Mouse (Mus musculus) hindbrain, embryonic 13.5 days (tissue): Measurements from ENCODE around the gene Gdpgp1. TPM values are rescaled to one million over a fixed set of nuclear protein-coding genes. Genes with fewer than 3 reads are reported as not detected.
A peak's percentile ranks its signal among the peaks of the same experiment; 100 is the strongest.

ENCODE experiments used
- ATAC-seq: fragments of 200-750 bp; cut with Nextera tagmentation; 2 replicates; pipeline ENCODE4 v1.8.0; 2017; ENCODE audit warnings: moderate TSS enrichment; ENCODE audit not compliant: low FRiP score
- H3K27ac ChIP-seq: fragments of 300-500 bp; sonication (generic); 2 replicates; pipeline ENCODE4 v1.5.1; 2015; ENCODE audit warnings: inconsistent platforms, mild to moderate bottlenecking, moderate library complexity
- H3K27me3 ChIP-seq: fragments of 300-500 bp; sonication (generic); 2 replicates; pipeline ENCODE4 v1.6.1; 2015; ENCODE audit warnings: mild to moderate bottlenecking, inconsistent platforms
- H3K36me3 ChIP-seq: fragments of 300-500 bp; sonication (generic); 2 replicates; pipeline ENCODE4 v1.6.1; 2015; ENCODE audit warnings: mild to moderate bottlenecking, inconsistent platforms
- H3K4me1 ChIP-seq: fragments of 300-500 bp; sonication (generic); replicated peaks from 2 replicates; pipeline ENCODE4 v1.6.1; 2015; ENCODE audit warnings: inconsistent platforms
- H3K4me2 ChIP-seq: fragments of 300-500 bp; sonication (generic); 2 replicates; pipeline ENCODE4 v1.6.1; 2015; ENCODE audit warnings: inconsistent platforms, mild to moderate bottlenecking, moderate library complexity
- H3K4me3 ChIP-seq: fragments of 300-500 bp; sonication (generic); 2 replicates; pipeline ENCODE4 v1.5.1; 2015; ENCODE audit warnings: mild to moderate bottlenecking, inconsistent platforms
- H3K9ac ChIP-seq: fragments of 300-500 bp; sonication (generic); 2 replicates; pipeline ENCODE4 v1.6.1; 2015; ENCODE audit warnings: mild to moderate bottlenecking, inconsistent platforms
- H3K9me3 ChIP-seq: fragments of 300-500 bp; sonication (generic); 2 replicates; pipeline ENCODE4 v1.6.1; 2016; ENCODE audit warnings: inconsistent platforms
- WGBS: fragments of 180-500 bp; shearing (Covaris S2); methylation state at CpG from one replicate; pipeline ENCODE4 v1.1.7; 2015; 5-methylcytosine and 5-hydroxymethylcytosine counted together
- polyA plus RNA-seq: library from polyadenylated mRNA; unstranded; fragments of >200 nt; fragmentation: Nextera tagmentation; extraction: Ambion mirVana; gene quantifications from 2 replicates; pipeline ENCODE4 v1.2.1, GENCODE M21; 2015

The Gdpgp1 gene
- polyA plus RNA-seq, 1 experiment from 2014 or later, result 4.1 TPM

DNA sequence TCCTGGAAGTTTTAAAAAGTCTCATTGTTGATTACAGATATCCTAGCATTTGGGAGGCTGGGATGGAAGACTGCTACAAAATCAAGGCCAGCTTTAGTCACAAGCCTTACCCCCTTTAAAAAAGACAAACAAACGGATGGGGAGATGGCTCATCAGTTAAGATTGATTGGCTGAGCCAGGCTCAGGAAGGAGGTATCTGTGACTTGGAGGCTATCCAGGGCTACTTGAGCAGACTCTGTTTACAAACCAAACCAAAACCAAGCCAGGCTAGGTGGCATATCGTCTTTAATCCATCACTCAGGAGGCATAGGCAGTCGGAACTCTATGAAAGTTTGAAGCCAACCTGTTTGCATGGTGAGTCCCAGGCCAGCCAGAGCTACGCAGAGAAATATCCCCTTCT is 9.0 kb downstream of the Gdpgp1 start:
- Histone ChIP-seq H3K4me2 (no peak overlapping the region), H3K27ac (no peak overlapping the region), H3K36me3 (peaks cover 32% of the 10 kb centered on the region), H3K4me1 (no peaks in the 10 kb centered on the region), H3K9me3 (no peaks in the 10 kb centered on the region), H3K4me3 (no peak overlapping the region), H3K27me3 (no peaks in the 10 kb centered on the region), H3K9ac (no peak overlapping the region)
- no peak for ATAC-seq
- 89% methylated on average over 4 of the region's 4 CpGs for WGBS

DNA sequence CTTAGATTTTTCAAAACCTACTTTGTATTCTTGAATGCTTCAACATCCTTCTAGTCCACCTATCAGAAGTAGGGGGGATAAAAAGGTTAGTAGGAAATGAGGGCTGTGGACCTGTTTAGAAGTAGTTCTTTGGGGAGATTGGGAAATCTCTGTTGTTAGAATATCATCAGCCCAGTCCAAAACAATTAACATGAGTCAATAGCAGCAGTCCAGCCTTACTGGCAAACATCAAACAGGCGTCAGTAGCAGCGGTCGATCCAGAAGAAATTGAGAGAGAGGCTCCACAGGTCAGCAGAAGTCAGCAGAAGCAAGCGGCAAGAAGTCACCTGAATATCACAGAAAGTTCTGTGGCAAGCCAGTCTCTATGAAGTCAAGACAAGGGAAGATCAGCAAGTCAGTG is 12.2 kb downstream of the Gdpgp1 start:
- no peak overlapping the region for H3K27ac ChIP-seq
- no peak overlapping the region for H3K9ac ChIP-seq
- 93% methylated on average over 4 of the region's 4 CpGs for WGBS
- H3K27me3 ChIP-seq, result no peaks in the 10 kb centered on the region
- no peak overlapping the region for H3K4me2 ChIP-seq
- peaks cover 15% of the 10 kb centered on the region for H3K36me3 ChIP-seq
- no peak for ATAC-seq
- no peak overlapping the region for H3K4me3 ChIP-seq
- H3K9me3 ChIP-seq, result no peaks in the 10 kb centered on the region
- H3K4me1 ChIP-seq, result no peaks in the 10 kb centered on the region

DNA sequence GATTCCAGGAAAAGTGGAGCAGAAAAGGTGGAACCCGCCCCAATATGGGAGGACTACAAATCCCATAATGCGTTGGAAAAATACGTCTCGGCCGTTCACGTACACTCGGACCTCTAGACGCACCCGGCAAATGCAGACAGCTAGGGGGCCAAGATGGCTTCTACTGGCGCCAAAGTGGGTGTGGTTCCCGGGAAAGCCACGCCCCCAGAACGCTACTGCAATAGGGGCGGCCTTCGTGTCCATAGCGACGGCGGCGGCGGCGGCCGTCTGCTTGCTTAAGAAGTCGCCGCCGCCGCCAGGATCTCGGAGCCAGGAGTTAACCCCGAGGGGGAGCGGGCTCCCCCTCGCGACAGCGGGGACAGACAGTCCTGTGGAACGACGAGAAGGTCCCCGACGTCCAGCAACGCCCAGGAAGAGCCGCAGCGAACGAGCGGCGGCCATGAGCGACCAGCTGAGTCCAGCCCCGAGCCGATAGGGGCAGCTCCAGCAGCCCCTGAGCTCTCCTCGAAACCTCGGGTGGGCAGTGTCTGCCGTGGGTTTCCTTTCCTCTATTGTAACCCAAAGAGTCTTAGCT is 13.6 kb downstream of the Gdpgp1 start, which contains the start of gene Ttll13:
TSS of gene Ttll13 (plus strand) at position 229 of the 574 bp plus-strand sequence.
- ATAC-seq, result peak; percentile 98
- no peaks in the 10 kb centered on the region for H3K9me3 ChIP-seq
- peaks cover 3% of the 10 kb centered on the region; the same call in 1 of the 2 replicates for H3K36me3 ChIP-seq
- peak within 1 kb of the TSS; percentile 76 for H3K9ac ChIP-seq
- peak within 1 kb of the TSS; percentile 53 for H3K4me2 ChIP-seq
- under 1% methylated on average over 48 of the region's 48 CpGs for WGBS
- H3K27ac ChIP-seq, result peak within 1 kb of the TSS; percentile 94
- H3K4me1 ChIP-seq, result no peaks in the 10 kb centered on the region
- H3K27me3 ChIP-seq, result 0 out of 2 replicates have a peak, but pooled peaks cover 6% of the 10 kb centered on the region
- H3K4me3 ChIP-seq, result peak within 1 kb of the TSS; percentile 57

DNA sequence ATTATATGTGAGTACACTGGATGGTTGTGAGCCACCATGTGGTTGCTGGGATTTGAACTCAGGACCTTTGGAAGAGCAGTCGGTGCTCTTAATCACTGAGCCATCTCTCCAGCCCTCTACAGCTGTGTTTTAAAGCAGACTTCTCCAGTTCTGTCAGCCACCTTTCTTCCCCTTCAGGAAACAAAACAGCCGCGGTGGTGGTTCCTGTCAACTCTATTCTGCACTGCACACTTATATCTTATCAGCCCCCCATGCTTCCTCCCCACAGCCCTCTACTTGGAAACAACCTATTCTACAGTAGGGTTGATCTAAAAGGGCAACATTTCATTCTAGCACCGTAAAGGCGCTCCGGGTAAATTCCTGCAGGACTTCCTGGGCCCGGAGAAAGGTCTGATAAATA is 14.2 kb downstream of the Gdpgp1 start:
- 68% methylated on average over 7 of the region's 7 CpGs for WGBS
- no peaks in the 10 kb centered on the region for H3K36me3 ChIP-seq
- H3K9me3 ChIP-seq, result no peaks in the 10 kb centered on the region
- no peaks in the 10 kb centered on the region for H3K4me1 ChIP-seq
- 0 out of 2 replicates have a peak, but pooled peaks cover 9% of the 10 kb centered on the region for H3K27me3 ChIP-seq
- 0 out of 2 replicates have a peak, but pooled peaks have one; percentile 7 for ATAC-seq
- peak overlapping the region; percentile 53 for H3K4me2 ChIP-seq
- H3K9ac ChIP-seq, result peak overlapping the region; percentile 76; the same call in 1 of the 2 replicates
- H3K27ac ChIP-seq, result peak overlapping the region; percentile 94
- peak overlapping the region; percentile 57 for H3K4me3 ChIP-seq

DNA sequence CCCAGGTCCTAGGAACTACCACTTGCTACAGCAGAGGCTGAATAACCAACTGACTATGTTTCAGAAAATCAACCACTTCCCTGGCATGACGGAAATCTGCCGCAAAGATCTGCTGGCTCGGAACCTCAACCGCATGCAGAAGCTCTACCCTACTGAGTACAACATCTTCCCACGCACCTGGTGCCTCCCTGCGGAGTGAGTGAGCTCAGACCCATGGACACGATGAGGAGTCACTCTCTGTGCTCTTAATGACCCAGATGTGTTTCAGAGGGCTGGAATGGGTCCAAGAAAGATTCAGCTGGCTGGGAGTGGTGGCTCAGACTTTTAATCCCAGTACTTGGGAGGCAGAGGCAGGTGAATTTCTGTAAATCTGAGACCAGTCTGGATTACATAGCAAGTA is 19.8 kb downstream of the Gdpgp1 start:
- no peaks in the 10 kb centered on the region for H3K36me3 ChIP-seq
- 80% methylated on average over 7 of the region's 7 CpGs for WGBS
- H3K27ac ChIP-seq, result no peak overlapping the region
- no peaks in the 10 kb centered on the region for H3K4me1 ChIP-seq
- peaks cover 52% of the 10 kb centered on the region for H3K27me3 ChIP-seq
- H3K9ac ChIP-seq, result no peak overlapping the region
- H3K4me3 ChIP-seq, result no peak overlapping the region
- H3K9me3 ChIP-seq, result no peaks in the 10 kb centered on the region
- H3K4me2 ChIP-seq, result no peak overlapping the region
- no peak for ATAC-seq

DNA sequence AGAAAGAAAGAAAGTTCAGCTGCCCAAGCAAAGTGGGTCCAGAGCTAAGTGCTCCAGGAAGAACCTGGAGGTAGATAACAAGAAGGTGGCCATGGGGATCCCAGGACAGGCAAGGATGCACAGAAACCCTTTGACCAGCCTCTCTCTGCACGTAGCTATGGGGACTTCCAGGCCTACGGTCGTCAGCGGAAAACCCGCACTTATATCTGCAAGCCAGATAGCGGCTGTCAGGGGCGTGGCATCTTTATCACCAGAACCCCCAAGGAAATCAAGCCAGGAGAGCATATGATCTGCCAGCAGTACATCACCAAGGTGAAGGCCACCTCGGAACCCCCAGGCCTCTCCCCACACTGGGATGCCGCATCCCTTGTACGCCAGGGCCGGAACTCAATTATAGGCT is 20.2 kb downstream of the Gdpgp1 start:
- no peak for ATAC-seq
- Histone ChIP-seq H3K4me2 (no peak overlapping the region), H3K9me3 (no peaks in the 10 kb centered on the region), H3K27ac (no peak overlapping the region), H3K27me3 (peaks cover 56% of the 10 kb centered on the region), H3K4me1 (no peaks in the 10 kb centered on the region), H3K36me3 (no peaks in the 10 kb centered on the region), H3K9ac (no peak overlapping the region), H3K4me3 (no peak overlapping the region)
- 90% methylated on average over 11 of the region's 11 CpGs for WGBS

DNA sequence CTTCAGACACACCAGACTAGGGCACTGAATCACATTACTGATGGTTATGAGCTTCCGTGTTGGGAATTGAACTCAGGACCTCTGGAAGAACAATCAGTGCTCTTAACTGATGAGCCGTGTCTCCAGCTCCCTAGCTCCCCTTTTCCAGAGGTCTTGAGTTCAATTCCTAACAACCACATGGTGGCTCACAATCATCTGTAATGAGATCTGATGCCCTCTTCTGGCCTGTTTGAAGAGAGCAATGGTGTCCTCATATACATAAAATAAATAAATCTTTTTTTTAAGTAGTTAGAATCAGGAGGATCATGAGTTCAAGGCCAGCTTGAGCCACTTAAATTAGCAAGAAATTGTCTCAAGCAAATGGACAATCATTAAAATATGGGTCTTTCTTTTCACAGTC is 23.3 kb downstream of the Gdpgp1 start:
- peaks cover 6% of the 10 kb centered on the region; the same call in 1 of the 2 replicates for H3K4me1 ChIP-seq
- H3K9me3 ChIP-seq, result no peaks in the 10 kb centered on the region
- H3K4me2 ChIP-seq, result no peak overlapping the region
- no peak overlapping the region for H3K27ac ChIP-seq
- no peak overlapping the region for H3K9ac ChIP-seq
- WGBS, result 73% methylated on average over 2 of the region's 2 CpGs
- no peak for ATAC-seq
- H3K27me3 ChIP-seq, result peaks cover 76% of the 10 kb centered on the region
- H3K4me3 ChIP-seq, result no peak overlapping the region
- no peaks in the 10 kb centered on the region for H3K36me3 ChIP-seq

DNA sequence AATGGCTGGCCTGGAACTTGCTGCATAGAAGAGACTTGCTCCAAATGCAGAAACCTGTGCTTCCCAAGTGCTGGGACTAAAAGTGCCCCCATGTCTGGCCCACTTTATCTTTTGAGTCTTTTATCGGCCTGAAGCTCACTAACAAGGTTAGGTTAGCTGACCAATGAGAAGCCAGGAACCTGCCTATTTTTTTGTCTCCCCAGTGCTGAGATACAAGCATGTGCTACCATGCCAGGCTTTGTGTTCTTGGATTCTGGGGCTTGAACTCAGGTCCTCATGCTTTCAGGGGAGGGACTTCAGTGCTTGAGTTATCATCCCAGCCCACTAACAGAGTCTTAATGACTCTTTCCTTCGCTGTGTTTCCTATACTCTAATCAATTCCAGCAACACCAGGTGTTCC is 25.0 kb downstream of the Gdpgp1 start:
- H3K27me3 ChIP-seq, result peaks cover 66% of the 10 kb centered on the region
- WGBS, result 64% methylated on average over 2 of the region's 2 CpGs

DNA sequence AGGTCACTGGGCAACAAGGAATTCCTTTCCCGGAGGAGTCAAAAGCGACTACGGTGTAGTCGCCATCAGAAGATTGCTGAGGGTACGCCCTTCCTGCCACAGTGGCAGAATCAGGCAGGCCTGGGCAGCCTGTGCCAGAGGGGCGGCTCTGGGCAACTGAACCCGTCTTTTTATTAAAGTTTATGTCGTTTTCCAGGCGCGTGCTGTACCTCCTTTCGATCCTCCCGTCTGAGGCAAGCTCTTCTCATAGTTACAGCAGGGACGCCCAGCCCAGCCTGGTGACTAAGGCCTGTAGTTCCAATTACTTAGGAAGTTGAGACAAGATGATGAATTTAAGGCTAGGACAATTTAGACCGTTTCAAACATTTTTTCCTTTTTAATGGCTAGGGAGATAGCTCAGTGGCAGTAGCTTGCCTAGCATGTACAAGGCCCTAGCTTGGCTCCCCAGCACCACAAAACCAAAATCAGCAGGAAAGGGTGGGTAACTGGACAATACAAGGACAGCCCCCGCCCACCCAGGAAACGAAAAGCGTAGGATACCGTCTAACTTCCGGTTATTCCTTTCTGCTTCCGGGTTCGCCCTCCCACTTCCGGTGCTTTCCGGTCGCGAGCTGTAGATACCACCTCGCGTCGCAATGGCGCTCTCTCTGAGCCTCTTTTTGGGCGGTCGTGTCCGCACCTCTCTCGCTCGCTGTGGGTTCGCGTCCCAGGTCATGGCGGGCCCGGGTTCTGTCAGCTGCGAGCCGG is 28.1 kb downstream of the Gdpgp1 start, which contains the start of gene Ngrn:
TSS of gene Ngrn (plus strand) at position 591 of the 747 bp plus-strand sequence.
- H3K27ac ChIP-seq, result peak within 1 kb of the TSS; percentile 85
- H3K4me3 ChIP-seq, result peak within 1 kb of the TSS; percentile 90
- H3K36me3 ChIP-seq, result peaks cover 21% of the 10 kb centered on the region
- H3K9ac ChIP-seq, result peak within 1 kb of the TSS; percentile 90
- 26% methylated on average over 40 of the region's 40 CpGs for WGBS
- peaks cover 21% of the 10 kb centered on the region for H3K4me1 ChIP-seq
- H3K4me2 ChIP-seq, result peak within 1 kb of the TSS; percentile 92
- peak; percentile 85 for ATAC-seq
- peaks cover 40% of the 10 kb centered on the region for H3K27me3 ChIP-seq
- no peaks in the 10 kb centered on the region for H3K9me3 ChIP-seq

More for the DNA sequence above, 25.0 kb downstream of the Gdpgp1 start:
- Histone ChIP-seq H3K9ac (no peak overlapping the region), H3K27ac (no peak overlapping the region), H3K4me1 (peaks cover 16% of the 10 kb centered on the region), H3K36me3 (no peaks in the 10 kb centered on the region), H3K4me2 (no peak overlapping the region), H3K4me3 (no peak overlapping the region), H3K9me3 (no peaks in the 10 kb centered on the region)
- no peak for ATAC-seq

DNA sequence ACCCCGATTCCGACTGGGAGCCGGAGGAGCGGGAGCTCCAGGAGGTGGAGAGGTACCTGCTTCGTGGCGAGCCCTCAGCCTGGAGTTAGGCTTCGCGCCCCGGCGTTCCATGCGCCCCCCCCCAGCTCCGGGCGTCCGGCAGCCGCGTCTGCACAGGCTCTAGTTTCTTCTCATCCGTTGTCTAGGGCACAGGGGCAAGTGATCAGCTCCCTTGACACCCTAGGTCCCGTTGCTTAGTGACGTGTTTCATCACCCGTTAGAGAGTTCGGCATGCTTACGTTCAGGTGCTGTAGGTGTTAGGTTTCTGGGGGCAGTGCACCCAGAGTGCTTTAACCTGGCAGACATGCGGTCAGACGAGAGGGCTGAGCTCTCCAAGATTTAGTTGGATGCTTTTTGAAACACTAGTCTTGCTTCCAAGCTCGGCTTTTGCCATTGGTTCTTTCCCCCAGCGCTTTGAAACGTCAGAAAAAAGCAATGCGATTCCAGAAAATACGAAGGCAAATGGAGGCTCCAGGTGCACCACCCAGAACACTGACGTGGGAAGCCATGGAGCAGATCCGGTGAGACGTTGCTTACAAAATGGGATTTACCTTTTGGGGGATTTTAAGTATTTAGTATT is 28.8 kb downstream of the Gdpgp1 start:
- peak overlapping the region; percentile 92 for H3K4me2 ChIP-seq
- WGBS, result 1% methylated on average over 32 of the region's 32 CpGs
- ATAC-seq, result peak; percentile 72

DNA sequence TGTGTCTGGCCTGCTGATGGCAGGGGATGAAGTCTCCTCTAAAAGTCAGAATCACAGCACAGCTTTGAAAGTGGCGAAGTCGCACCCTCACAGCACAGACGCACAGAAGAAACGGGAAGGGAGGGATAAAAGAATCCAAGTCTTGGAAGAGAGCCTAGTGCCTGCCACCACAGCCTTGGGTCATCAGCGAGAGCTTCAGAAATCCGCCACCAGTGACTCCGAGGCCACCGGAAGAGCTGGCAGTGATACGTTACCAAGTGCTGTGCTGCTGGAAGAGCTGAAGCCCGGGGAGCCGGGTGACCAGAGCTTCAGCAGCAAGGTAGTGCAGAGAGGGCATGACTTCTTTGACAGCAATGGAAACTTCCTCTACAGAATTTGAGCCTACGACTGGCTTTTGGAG is 31.9 kb downstream of the Gdpgp1 start:
- Histone ChIP-seq H3K9ac (no peak overlapping the region), H3K4me3 (no peak overlapping the region), H3K4me2 (no peak overlapping the region), H3K27me3 (peaks cover 6% of the 10 kb centered on the region), H3K4me1 (peaks cover 30% of the 10 kb centered on the region), H3K27ac (no peak overlapping the region), H3K9me3 (no peaks in the 10 kb centered on the region), H3K36me3 (peaks cover 35% of the 10 kb centered on the region)
- 96% methylated on average over 12 of the region's 12 CpGs for WGBS
- no peak for ATAC-seq

More for the DNA sequence above, 28.8 kb downstream of the Gdpgp1 start:
- Histone ChIP-seq H3K4me1 (peaks cover 21% of the 10 kb centered on the region), H3K9ac (peak overlapping the region; percentile 90), H3K27me3 (peaks cover 37% of the 10 kb centered on the region), H3K4me3 (peak overlapping the region; percentile 90), H3K27ac (peak overlapping the region; percentile 85), H3K36me3 (peaks cover 28% of the 10 kb centered on the region), H3K9me3 (no peaks in the 10 kb centered on the region)

DNA sequence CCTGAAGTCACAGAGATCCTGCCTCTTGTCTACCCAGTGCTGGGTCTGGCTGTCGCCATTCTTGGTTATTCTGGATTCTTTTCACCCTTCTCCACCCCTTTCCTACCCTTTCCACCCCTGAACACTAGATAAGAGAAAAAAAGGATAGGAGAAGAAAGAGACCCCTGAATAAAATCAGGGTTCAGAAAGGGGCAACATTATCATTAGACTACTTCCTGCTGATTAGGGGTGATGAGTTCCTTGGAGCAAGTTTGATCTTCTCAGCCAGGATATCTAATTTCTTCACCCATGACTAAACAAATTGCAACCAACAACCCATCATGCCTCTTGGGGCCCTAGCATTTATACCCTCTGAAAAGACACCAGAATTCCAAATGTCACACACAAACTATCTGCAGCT is 35.1 kb downstream of the Gdpgp1 start:
- Histone ChIP-seq H3K4me2 (no peak overlapping the region), H3K27me3 (no peaks in the 10 kb centered on the region), H3K27ac (no peak overlapping the region), H3K9me3 (no peaks in the 10 kb centered on the region), H3K9ac (no peak overlapping the region), H3K4me1 (peaks cover 33% of the 10 kb centered on the region), H3K36me3 (peaks cover 44% of the 10 kb centered on the region), H3K4me3 (no peak overlapping the region)
- no peak for ATAC-seq
- WGBS, result 75% methylated on average over 1 of the region's 1 CpGs
